Mouse (Mus musculus): Measurements from ENCODE around the gene Syt15. TPM values are rescaled to one million over a fixed set of nuclear protein-coding genes. Genes with fewer than 3 reads are reported as not detected.

The Syt15 gene
- not detected for polyA plus RNA-seq (2017; shearing (Covaris generic))

GRCm38 (mm10) chr14:34219295-34219694, at the start of gene Syt15:
Gene Syt15, plus strand, starts transcription at chr14:34219595.

GRCm38 (mm10) chr14:34201231-34202035, 18.0 kb upstream of the Syt15 start, which contains the start of gene Gprin2:
Gene Gprin2, minus strand, starts transcription at chr14:34201653.

Other genes with a start within 250 kb of the Syt15 start
- not detected for gene Zfp488, start 240.8 kb upstream of the Syt15 start, polyA plus RNA-seq (2017; shearing (Covaris generic))
- gene Gm30083, start 204.4 kb upstream of the Syt15 start, polyA plus RNA-seq (2017; shearing (Covaris generic)), result not detected
- not detected for gene Gm5460, start 202.8 kb upstream of the Syt15 start, polyA plus RNA-seq (2017; shearing (Covaris generic))
- not detected for gene Antxrl, start 166.9 kb upstream of the Syt15 start, polyA plus RNA-seq (2017; shearing (Covaris generic))
- gene Anxa8, start 133.6 kb upstream of the Syt15 start, polyA plus RNA-seq (2017; shearing (Covaris generic)), result not detected
- gene A630023A22Rik, start 116.8 kb upstream of the Syt15 start, polyA plus RNA-seq (2017; shearing (Covaris generic)), result not detected
- not detected for gene Npy4r, start 67.1 kb upstream of the Syt15 start, polyA plus RNA-seq (2017; shearing (Covaris generic))
- gene Gprin2, start 17.9 kb upstream of the Syt15 start, polyA plus RNA-seq (2017; shearing (Covaris generic)), result not detected
- gene Shld2, start 90.9 kb downstream of the Syt15 start, polyA plus RNA-seq (2017; shearing (Covaris generic)), result 6.8 TPM
- gene Glud1, start 91.1 kb downstream of the Syt15 start, polyA plus RNA-seq (2017; shearing (Covaris generic)), result 13.0 TPM
- gene Fam25c, start 135.8 kb downstream of the Syt15 start, polyA plus RNA-seq (2017; shearing (Covaris generic)), result not detected
- not detected for gene Sncg, start 155.2 kb downstream of the Syt15 start, polyA plus RNA-seq (2017; shearing (Covaris generic))
- 0.18 TPM for gene Mmrn2, start 155.9 kb downstream of the Syt15 start, polyA plus RNA-seq (2017; shearing (Covaris generic))

All from activated CD4-positive, CD25-positive, alpha-beta regulatory T cell, adult 9 weeks (primary cell).